Mouse (Mus musculus): ENCODE measurements around the gene Tmod1. TPM values are rescaled to one million over a fixed set of nuclear protein-coding genes. Genes with fewer than 3 reads are reported as not detected.

The Tmod1 gene
- polyA plus RNA-seq, 1 experiment from 2014 or later: 52.5 TPM

- H3K9me3 ChIP-seq (replicated peaks; ENCODE audit: control insufficient read depth, low read length): no peaks in the 10 kb centered on the region
- H3K4me2 ChIP-seq (ENCODE audit: low read depth, low read length): no peak overlapping the region
- H3K27me3 ChIP-seq (ENCODE audit: control insufficient read depth, insufficient read depth, low read depth, low read length): no peaks in the 10 kb centered on the region
- peaks cover 35% of the 10 kb centered on the region for H3K36me3 ChIP-seq (ENCODE audit: control insufficient read depth, insufficient read depth)
- WGBS (ENCODE audit: insufficient replicate concordance): 83% methylated on average over 12 of the region's 12 CpGs
- no peak for ATAC-seq (ENCODE audit: low read depth)
- H3K27ac ChIP-seq (ENCODE audit: low read length): no peak overlapping the region
- no peak overlapping the region for H3K4me3 ChIP-seq (ENCODE audit: low read depth, low read length)
- H3K4me1 ChIP-seq (ENCODE audit: control insufficient read depth, low read depth, low read length): no peaks in the 10 kb centered on the region
- H3K9ac ChIP-seq (ENCODE audit: low read depth, low read length): no peak overlapping the region
Observed at GRCm38 (mm10) chr4:46151903-46152544, 113.3 kb downstream of the Tmod1 start.

- Histone ChIP-seq H3K27me3 (ENCODE audit: control insufficient read depth, insufficient read depth, low read depth, low read length) (no peaks in the 10 kb centered on the region), H3K4me1 (ENCODE audit: control insufficient read depth, low read depth, low read length) (no peaks in the 10 kb centered on the region), H3K4me2 (ENCODE audit: low read depth, low read length) (no peak overlapping the region), H3K9ac (ENCODE audit: low read depth, low read length) (no peak overlapping the region), H3K36me3 (ENCODE audit: control insufficient read depth, insufficient read depth) (peaks cover 45% of the 10 kb centered on the region), H3K4me3 (ENCODE audit: low read depth, low read length) (no peak overlapping the region), H3K9me3 (replicated peaks; ENCODE audit: control insufficient read depth, low read length) (no peaks in the 10 kb centered on the region), H3K27ac (ENCODE audit: low read length) (no peak overlapping the region)
- WGBS (ENCODE audit: insufficient replicate concordance): 37% methylated on average over 2 of the region's 2 CpGs
- no peak for ATAC-seq (ENCODE audit: low read depth)
Observed at GRCm38 (mm10) chr4:46164027-46164426, 125.3 kb downstream of the Tmod1 start.

Other genes starting within 250 kb of the Tmod1 start
- 103 and 114 TPM in 2 replicates for gene Aldh1b1, start 239.9 kb upstream of the Tmod1 start, polyA plus RNA-seq (2015; fragmentation: Nextera tagmentation; extraction: Ambion mirVana)
- gene Igfbpl1, start 212.0 kb upstream of the Tmod1 start, polyA plus RNA-seq (2015; fragmentation: Nextera tagmentation; extraction: Ambion mirVana): not detected in 2 replicates
- 8.2 and 9.4 TPM in 2 replicates for gene Stra6l, start 190.3 kb upstream of the Tmod1 start, polyA plus RNA-seq (2015; fragmentation: Nextera tagmentation; extraction: Ambion mirVana)
- gene Ccdc180, start 148.6 kb upstream of the Tmod1 start, polyA plus RNA-seq (2015; fragmentation: Nextera tagmentation; extraction: Ambion mirVana): 0.07 and 0.08 TPM in 2 replicates
- 11.9 and 12.1 TPM in 2 replicates for gene Tdrd7, start 73.6 kb upstream of the Tmod1 start, polyA plus RNA-seq (2015; fragmentation: Nextera tagmentation; extraction: Ambion mirVana)
- gene Ncbp1, start 99.7 kb downstream of the Tmod1 start, polyA plus RNA-seq (2015; fragmentation: Nextera tagmentation; extraction: Ambion mirVana): 30.5 and 33.6 TPM in 2 replicates
- 8.7 and 9.8 TPM in 2 replicates for gene Tstd2, start 99.8 kb downstream of the Tmod1 start, polyA plus RNA-seq (2015; fragmentation: Nextera tagmentation; extraction: Ambion mirVana)
- 7.0 and 7.9 TPM in 2 replicates for gene Xpa, start 157.4 kb downstream of the Tmod1 start, polyA plus RNA-seq (2015; fragmentation: Nextera tagmentation; extraction: Ambion mirVana)

All from liver, embryonic 16.5 days (tissue).